Mouse (Mus musculus) neural tube, embryonic 10.5 days (tissue): ENCODE measurements around the gene Zmynd12.

Source experiments
- DNase-seq: peaks from one replicate; pipeline ENCODE4 v3.0.0-alpha.2; 2017; ENCODE audit warnings: low spot score; ENCODE audit errors: extremely low spot score

Zmynd12 gene

DNA sequence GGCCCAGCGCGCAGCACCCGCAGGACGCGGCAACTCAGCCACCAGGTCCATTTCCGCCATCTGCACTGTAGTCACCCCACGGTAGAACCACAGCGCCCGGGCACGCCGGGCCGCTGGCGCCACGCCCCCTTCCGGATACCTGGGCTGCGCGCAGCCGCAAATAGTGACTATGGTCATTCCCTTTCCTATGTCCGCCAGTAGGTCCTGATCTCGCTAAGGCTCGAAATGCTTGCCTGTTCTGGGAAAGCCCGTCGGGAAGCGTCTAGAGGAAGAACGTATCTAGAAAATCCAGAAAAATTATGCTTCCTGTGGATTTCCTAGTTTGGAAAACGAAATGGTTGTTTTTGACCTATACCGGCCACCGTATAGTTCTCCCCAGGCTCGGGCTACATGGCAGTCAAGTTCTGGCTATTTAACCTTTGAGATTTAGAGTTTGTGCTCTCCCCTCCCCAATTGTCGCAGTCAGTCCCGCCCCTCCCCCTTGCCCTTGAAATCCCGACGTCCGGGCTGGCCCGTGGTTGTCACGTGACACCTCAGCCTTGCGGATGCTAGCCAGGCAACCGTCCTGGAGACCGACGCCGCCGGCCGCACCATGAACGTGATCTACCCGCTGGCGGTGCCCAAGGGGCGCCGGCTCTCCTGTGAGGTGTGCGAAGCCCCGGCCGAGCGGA is at the start of gene Zmynd12, which contains the start of gene Ppcs:
Gene Zmynd12, plus strand, starts transcription at position 521 of the 671 bp plus-strand sequence.
Gene Ppcs, minus strand, starts transcription at position 127 of the 671 bp plus-strand sequence.
- DNase-seq: peak; percentile 91

DNA sequence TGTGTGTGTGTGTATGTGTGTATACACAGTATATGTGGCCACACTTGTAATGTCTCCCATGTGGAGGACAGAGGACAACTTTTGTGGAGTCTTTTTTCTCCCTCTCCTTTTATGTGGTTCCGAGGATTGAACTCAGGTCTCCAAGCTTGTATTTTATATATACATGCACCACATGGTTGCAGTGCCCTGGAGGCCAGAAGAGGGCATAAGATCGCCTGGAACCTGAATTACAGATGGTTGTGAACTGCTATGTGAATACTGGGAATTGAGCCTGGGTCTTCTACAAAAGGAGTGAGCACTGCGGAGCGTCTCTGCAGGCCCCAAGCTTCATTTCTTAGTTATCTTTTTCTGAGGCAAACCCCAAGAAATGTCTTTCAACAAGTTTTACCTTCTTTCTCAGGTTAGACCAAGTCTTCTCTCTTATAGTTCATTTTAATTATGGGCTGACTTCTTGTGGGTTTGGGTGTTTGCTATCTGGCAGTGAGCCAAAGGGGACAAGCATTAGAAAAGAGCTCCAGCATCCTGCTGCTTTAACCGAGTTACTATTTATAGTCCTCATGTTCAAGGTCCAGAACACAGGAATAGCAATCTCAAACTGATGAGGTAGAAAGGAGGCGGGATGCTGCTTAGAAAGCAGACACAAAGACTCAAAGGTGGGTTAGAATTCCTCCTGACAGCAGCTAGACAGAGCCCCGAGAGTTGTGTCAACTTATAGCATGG is 41.0 kb upstream of the Zmynd12 start:
- DNase-seq: no peak

DNA sequence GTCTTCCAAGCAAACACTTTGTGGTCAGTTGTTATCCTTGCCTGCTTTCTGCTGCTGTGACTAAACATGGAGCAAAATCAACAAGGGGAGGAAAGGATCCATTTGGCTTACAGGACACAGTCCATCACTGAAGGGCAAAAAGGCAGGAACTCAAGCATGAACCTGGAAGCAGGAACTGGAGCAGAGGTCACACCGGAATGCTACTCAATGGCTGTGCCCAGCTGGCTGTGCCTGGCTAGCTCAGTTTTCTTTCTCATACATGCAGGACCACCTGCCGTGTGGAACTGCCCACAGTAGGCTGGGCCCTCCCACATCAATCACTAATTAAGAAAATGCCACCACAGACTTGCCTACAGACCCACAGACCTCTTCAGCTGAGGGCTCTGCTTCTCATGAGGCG is 33.4 kb upstream of the Zmynd12 start:
- no peak for DNase-seq

DNA sequence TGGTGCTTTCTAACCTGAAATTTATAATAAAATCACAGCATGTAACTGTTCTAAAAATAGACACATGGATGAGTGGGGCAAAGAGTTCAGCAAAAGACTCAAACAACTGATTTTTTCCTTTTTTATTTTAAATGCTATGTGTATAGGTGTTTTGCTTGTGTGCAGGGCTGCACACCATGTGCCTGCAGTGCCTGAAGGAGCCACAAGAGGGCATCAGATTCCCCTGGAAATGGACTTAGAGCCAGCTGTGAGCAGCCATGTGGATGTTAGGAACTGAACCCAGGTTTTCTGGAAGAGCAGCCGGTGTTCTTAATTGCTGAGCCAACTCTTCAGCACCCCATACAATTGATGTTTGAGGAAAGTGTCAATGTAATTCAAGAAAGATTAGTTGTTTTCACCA is 32.2 kb upstream of the Zmynd12 start:
- DNase-seq: peak; percentile 48

DNA sequence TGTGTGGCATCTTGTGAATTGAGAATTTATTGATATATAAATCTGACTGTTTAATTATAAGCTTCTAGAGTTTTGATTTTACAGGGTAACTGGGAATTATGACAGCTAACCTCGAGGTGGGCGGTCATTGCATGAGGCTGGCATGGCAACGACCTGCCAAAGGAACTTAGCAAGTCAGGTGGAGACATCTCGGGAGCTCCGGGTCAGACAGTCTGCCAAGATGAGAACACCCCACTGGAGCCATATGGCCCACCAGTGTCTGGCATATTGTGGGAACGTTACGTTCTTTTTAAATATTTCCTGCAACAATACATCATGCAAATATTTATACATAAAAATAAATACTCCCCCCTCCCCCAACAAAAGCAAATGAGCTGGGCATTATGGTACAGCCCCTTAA is 23.9 kb upstream of the Zmynd12 start:
- no peak for DNase-seq

DNA sequence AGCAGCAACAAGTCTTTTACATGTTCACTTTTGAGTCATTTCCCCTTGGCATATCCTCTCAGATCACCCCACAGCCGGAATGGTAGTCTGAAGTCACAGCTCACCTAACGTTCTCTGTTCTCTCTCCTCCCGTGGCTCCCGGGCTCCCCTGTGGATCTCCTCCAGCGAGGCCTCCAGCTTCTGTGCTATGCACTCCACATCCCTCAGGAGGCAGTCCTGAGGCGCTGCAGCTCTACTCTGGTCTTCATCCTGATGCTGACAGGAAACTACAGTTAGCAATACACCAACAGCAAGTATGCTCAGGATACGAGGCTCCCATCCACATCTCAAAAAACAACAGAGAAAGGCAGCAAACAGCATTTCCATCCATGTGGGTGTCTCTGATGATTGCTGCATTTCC is 21.7 kb upstream of the Zmynd12 start:
- DNase-seq: no peak

DNA sequence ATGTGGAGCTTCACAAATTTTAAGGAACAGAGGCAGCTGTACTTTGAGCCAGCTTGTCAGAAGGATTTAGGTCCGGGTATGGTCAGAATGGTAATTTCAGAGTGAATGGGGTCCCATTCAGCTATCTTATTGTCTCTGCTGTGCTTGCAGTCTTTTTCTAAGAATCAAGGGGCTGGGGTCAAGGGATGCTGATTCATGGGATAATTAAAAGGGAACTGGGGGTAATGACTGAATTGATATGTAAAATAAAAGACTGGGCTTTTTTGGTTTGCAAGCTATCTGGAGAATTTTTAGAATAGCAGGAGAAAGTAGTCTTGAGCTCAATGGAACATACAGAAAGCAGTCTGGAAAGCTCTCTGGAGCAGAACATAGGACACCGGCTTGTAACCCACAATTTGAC is 19.2 kb upstream of the Zmynd12 start:
- no peak for DNase-seq

DNA sequence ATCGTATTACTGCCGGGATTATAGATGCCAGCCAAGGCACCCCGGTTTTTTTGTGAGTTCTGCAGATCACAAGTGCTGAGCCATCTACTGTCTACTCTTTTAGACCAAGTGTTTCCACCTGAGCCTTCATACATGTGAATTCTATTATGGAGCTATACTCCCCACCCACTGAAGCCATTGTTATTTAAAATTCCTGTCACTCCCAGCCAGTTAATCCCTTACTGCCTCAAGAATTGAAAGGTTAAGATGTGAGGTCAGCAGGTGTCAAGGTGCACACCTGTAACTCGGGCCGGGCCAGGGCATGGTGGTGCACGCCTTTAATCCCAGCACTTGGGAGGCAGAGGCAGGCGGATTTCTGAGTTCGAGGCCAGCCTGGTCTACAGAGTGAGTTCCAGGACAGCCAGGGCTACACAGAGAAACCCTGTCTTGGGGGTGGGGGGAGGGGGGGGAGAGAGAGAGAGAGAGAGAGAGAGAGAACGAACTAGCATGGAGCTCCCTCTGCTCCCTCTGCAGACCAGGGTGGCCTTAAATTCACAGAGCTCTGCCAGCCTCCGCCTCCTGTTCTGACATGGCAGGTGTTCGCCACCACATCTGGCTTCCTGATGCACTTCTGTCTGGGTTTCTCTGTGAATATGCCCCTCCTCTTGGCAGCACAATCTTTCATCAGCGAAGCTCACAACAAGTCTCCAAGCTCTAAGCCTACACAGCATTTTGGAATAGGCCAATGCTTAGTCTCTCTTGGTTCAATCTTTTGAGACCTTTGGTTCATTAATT is 10.6 kb upstream of the Zmynd12 start:
- no peak for DNase-seq

DNA sequence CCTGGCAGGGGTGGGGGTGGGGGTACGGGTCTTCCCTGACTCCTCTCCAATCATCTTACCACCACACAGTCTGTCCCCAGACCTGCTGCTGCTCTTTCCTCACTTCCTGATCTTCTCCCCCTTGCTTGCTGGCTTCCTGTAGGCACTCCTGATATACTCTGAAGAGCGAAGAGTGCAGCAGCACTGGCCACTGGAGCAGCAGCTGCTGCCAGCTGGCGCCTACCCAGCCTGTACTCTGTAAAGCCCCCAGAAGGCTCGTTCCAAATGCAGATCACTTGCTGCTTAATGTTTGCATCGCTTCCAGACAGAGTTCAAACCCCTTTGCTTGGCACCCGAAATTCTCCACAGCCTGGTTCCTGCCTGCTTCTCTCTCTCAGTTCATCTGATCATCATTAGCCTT is 9.8 kb upstream of the Zmynd12 start:
- no peak for DNase-seq

DNA sequence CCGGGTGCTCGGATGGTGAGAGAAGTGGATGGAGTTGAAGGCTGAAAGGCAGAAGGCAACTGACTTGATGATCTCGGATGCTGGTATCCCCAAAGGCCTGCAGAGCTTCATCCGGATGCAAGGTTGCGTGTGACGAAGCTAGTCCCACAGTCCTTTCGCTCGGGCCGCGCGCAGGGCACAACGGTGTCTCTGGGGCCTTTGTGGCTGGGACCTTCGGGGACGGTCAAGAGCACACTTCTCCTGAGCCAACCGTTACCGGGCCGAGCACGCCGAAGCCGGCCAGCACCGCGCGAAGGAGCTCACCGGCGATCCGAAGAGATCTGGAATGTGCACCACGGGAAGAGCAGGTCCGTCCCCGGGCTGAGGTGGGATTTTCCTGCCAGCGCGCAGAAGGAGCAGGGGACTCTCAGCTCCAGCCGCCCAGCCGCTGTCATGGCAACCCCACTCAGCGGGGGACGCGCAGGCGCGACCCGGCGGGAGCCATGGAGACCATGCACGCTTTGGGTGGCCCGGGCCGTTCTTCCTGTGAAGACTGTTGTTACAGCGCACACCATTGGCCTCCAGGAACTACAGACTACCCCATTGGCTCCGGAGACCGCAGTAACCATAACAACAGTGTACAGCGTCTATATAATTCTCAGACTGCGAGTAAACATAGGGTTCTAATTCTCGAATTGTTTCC is 7.4 kb upstream of the Zmynd12 start, which contains the start of gene Ccdc30:
Gene Ccdc30, minus strand, starts transcription at position 450 of the 682 bp plus-strand sequence.
- DNase-seq: peak; percentile 97

DNA sequence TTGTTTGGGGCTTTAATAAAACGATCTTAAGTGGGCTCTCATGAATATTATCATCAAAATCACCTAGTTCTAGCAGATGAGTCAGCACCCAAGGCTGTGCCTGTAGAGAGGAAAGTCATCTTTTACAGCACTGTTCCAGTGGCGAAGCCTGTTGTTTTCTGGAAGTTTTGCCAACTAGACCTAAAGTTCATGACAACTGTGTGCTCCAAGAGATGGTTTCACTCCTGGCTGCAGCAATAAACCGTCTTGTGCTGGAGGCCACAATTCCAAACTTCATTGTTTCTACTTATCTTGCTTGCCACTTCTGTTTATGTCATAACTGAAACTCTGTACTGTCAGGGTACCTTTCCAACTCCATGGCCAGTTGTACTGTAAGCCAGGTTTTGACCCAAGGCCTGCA is 5.3 kb upstream of the Zmynd12 start:
- DNase-seq: no peak

DNA sequence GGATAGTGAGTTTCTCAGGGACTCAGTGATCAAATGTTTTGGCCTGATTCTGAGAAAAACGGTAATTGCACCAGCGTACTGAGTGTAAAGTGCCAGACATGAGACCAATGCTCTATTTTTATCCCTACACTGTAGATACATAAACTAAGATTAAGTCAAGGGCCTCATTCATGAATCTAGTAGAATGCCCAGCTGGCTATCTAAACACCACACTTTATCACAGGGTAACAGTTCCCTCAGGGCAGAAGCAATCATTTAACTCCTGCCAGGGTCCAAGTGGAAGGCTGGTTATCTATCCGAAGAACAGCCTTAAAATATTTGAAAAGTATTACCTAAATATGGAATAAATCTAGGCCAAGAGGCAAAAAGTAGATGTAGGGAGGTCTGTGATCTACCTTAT is 4.7 kb upstream of the Zmynd12 start:
- no peak for DNase-seq

DNA sequence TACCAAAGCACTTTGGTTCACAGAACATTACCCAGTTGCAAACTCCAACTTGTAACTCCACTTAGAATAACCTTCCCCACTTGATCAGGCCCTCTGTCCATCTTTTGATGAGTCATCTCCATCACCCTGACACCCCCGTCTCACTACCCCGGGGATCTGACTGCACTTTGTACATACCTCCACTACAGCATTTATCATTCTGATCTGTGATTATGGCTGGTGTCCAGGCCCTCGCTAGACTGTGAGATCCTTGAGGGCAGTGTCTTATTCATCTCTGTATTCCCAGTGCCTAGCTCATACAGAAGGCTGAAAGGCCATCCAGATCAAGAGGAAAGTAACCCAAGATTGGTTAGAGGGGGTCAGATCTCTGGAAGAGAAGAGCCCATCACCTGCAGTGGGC is 1.4 kb upstream of the Zmynd12 start:
- no peak for DNase-seq

DNA sequence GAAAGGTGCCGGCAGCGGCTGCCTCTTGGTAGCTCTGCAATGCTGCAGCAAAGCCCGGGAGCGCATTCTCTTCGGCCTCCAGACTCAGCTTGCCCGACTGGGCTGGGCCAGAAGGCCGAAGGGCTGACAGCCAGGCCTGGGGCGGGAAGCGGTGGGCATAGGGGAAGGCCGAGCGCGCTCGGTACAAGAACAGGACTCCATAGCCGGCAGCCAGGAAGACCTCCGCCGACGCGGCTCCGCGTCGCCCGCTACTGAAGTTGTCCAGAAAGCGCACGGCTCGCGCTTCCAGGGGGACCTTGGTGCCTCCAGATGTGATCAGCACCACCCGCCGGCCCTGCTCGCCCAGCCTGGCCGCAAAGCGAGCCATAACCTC is 707 bp upstream of the Zmynd12 start:
- DNase-seq: no peak

DNA sequence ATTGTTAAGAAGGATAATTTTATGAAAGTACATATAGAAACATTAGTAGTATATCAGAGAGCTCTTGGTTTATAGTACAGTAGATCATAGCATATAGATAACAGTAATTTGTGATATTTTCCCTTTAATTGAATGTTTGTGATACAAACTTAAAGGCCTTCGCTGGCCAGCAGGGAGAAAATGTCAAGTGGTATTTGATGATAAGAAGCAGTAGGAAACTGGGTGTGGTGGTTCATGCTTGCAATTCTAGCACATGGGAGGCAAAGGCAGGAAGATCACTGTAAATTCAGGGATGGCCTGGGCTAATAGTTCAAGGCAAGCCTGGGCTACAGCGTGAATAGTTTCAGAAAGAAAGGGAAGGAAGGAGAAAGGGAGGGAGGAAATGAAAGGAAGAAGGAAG is 2.5 kb downstream of the Zmynd12 start:
- DNase-seq: no peak

DNA sequence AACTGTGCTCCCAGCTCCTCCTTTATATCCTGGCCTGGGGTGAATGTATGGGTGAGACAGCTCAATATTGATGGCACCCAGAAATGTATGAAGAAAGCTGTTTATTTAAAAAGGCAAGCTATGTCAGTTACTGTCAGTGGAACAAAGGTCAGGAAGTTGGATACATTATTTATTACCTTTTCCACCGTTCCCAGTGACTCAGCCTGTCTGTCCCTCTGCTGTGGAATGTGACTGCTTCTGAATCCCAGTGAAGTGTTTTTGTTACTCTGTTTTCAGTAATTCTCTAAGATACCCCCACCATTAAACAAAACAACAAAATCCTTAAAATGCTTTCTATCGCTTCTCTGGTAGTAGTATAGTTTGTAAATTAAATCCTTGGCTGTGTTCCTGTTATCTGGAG is 3.0 kb downstream of the Zmynd12 start:
- DNase-seq: no peak

DNA sequence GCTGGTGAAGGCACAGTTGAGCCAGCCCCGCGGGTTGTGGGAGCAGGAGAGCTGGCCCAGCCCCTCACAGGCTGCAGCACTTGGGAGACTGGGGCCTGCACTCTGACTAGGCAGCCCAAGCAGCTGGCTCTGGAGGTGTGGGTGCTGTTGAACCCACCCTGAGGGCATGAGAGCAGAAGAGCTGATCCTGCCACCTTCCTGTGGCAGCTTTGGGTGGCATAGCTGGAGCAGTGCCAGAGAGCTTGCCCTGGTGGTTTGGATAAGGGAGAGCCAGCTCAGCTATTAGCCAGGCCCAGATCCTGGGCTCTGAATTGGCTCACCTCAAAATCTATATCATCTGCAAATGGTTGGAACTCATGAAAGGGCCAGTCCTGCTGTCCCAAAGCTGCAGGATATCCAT is 5.1 kb downstream of the Zmynd12 start:
- no peak for DNase-seq

DNA sequence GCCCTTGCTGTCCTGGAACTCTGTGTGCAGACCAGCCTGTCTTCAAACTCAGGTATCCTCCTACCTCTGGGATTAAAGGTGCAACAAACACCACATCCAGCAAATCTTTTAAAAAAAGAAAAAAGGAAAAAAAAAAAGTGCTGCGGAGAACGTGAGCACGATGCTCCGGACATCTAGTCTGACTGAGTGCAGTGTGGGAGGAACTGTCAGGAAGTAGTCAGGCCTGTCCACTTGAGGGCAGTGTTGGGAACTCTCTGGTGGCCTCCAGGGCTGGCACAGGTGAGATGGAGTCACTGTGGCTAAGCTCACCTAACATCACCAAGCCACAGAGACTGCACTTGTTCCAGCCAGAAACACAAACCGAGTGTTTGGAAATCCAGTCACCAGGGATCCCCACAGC is 8.1 kb downstream of the Zmynd12 start:
- no peak for DNase-seq

DNA sequence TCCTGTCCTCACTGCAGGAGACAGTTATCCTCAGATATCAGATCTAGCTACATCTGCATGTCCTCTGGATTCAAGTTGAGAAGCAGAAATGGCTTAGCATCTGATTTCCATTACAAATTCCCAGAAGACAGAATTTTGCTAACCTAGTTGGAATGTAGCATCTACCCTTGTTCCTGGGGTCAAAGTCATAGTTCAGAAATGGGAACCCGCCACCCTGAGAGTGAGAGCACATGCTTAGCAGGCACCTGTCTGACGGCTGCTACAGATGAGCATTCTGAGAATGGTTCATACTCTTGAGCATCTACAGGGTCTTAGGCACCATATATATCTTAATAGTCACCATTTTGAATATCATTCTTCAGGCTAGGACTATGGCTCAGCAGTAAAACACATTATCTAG is 15.3 kb downstream of the Zmynd12 start:
- no peak for DNase-seq

DNA sequence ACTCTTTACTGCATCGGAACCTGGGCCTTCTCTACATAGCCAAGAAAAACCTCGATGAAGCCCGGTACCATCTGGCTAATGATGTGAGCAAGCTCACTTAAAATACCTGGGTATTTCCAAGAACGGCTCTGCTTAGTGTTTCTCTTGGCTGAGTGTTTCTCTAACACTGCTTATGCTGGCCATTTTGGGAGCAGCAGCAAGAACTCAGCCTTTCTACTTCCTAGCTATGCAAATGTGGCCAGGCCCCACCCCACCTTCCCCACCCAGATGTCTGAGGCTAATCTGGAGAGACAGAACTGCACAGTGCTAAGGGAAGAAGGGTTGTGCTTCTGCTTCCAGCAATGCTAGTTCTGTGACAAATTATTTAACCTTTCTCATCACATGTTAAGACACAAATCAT is 19.2 kb downstream of the Zmynd12 start:
- DNase-seq: no peak

DNA sequence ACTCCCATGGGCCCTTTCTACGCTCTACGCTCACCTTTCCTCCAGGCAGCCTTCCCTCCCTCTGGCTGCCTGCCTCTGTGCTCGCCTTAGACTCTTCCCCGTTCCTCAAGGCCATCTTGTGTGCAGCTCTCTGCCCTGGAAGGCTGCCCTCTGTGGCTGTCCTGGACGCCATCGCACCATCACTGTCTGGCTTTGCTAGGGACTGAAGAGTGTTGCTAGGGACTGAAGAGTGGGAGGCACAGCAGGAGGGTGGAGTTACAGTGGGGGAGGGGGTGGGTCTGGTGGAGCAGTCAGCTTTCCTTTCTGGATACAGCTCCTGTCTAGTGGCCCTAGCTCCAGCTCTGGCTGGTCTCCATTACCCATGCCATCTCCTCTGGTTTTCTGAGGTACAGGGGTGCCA is 19.9 kb downstream of the Zmynd12 start:
- no peak for DNase-seq

DNA sequence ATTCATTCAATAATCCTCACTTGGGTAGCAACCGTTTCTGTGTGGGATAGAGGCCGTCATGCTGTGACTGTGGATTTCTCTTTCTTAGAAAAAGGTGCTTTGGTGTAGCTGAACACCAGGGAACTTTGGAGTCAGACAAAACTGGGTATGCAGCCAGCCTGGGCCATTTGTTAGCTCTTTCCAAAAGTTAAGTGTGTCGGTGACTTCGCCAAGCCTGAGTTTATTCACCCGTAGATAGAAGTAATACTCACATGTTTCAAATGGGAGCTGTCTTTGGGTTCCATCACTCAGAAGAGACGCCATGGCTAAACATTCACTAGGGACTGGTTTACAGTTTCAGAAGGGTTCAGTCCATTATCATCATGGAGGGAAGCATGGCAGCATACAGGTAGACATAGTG is 24.6 kb downstream of the Zmynd12 start:
- no peak for DNase-seq
